Mouse (Mus musculus) liver, adult (tissue): Measurements from ENCODE around the gene Tmem170.
A peak's percentile ranks its signal among the peaks of the same experiment; 100 is the strongest.

Experiments
- GATA4 ChIP-seq: IDR thresholded peaks from 2 replicates; pipeline ENCODE4 v1.6.1; 2014; ENCODE audit warnings: mild to moderate bottlenecking, low read length; ENCODE audit not compliant: insufficient replicate concordance

Tmem170 gene

DNA sequence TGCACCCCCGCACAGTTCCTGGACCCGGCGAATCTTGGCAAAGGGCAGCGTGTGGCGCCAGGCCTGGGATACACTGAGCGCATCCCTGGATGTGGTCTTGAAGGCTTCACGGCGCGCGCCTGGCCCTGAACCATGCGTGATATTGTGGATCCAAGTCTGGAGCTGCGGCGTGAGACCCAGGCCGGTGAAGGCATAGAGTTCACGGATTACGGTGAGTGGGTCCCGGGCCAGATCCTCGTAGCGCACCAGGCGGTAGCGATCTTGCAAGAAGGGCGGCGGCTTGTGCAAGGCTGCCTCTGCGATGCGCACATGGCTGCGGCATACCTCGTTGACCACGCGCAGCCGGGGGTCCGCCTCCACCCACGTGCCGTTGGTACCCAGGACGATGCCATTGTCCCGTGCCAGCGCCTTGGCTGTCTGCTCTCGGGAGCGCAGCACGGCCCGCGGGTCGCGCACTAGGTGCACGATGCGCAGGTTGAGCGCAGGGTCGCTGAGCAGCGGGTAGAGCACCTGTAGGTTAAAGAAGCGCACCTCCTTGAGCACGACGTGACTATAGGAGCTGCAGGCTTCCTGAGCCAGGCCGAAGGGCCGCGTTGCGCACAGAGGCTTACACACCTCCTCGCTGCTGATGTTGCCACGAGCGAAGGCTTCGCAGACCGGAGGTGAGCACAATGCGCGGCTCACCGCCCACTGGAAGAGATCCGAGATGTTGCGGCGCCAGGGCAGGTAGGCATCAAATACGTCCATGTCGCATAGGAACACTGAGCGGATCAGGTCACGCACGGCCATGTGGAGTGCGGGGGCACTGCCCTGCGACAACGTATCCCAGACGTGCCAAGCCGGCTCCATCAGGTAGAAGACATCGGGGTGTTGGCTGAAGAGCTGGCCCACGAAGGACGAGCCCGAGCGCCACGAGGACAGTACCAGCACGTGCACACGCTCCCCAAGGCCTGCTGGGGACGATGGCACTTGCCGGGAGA, 13.7 kb upstream of the Tmem170 start:
- no peak for TF ChIP-seq GATA4

DNA sequence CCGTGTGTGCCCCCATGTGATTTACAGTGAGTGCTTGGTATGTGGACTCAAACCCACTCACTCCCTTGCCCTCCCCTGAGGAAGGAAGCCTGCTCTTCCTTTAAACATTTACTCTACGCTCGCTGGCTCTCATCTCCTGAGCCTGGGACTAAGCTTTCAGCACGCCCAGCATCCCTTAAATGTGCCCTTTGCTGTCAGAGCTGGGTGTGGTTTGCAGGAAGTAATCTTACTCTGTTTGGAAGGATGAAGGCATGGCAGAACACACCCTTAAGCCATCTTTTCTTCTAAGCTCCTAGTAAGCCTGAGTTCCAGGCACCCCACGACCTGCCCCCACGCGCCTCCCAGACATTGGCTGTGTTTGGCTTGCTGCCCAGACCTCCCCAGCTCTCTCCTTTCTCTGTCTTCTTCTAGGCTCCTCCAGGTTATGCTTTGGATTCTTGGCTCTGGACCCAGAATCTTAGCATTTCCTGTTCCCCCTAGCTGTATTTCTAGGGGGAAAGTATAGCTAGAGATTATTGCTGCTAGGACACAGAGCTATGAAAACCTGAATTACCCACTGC, 11.6 kb upstream of the Tmem170 start:
- no peak for TF ChIP-seq GATA4

- TF ChIP-seq GATA4, result no peak
Observed at GRCm38 (mm10) chr8:111887479-111887878, 10.9 kb upstream of the Tmem170 start.

DNA sequence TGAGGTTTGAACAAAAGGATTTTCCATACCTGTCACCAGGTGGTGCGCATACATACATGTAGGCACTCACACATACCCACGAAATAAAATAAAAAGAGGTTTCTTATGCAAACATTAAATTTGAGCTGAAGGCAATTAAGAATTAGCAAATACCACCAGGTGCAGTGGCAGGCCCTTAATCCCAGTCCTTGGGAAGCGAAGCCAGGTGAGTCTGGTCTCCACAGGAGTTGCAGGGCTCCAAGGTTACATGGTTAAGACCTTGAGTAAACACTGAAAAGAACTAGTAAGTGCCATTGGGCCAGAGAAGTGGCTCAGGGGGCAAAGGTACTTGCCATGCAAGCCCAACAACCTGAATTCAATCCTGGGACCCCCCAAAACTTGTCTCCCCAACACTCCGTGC, 7.1 kb upstream of the Tmem170 start:
- TF ChIP-seq GATA4, result no peak

DNA sequence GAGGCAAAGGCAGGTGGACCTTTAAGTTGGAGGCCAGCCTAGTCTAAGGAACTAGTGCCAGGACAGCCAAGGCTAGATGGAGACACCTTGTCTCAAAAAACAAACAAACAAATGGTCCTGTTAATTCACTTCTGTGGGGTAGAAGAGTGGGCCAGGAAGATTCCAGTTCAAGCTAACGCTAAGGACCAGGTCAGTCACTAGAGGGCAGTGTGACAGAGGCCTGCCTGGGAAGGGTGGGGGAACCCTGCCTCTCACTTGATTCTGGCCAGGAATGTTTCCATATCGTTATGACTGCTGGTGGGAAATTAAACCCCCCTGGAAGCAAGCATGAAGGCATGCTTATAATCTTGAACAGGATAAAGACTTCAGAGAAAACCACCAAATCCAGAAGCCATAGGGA, 5.0 kb upstream of the Tmem170 start:
- TF ChIP-seq GATA4, result no peak

DNA sequence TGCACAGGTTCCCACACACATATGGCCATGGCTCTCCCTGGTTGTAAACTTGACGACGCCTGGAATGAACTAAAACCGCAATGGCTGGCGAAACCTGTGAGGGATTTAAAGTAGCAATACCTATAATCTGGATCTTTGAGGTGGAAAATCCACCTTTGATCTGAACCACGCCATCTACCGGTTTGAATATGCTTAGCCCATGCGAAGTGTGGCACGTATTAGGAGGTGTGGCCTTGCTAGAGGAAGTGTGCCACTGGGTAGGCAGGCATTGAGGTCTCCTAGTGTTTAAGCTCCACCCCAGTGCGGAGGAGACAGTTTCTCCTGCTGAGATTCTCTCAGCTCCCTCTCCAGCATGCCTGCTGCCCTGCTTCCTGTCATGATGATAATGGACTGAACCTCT, 1.2 kb upstream of the Tmem170 start:
- no peak for TF ChIP-seq GATA4

DNA sequence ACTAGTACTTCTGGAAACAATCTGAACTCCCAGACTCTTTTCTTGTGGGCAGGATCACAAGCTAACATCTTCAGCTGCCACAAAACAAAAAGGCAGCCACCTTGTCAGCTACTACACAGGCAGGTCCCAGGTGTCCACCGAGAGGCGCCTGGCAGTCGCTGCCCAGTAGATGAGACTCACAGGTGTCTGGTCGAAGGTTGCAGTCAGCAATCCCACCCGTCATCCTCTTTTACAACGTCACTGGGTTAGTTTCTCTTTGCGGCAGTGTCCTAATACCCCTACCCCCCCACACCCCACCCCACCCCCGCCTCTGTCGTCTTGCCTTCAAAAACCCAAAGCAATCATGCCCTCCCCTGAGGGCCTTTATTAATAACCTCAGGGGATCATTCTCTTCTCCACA, 792 bp downstream of the Tmem170 start:
- no peak for TF ChIP-seq GATA4

- no peak for TF ChIP-seq GATA4
Observed at GRCm38 (mm10) chr8:111871278-111871677, 5.3 kb downstream of the Tmem170 start.

- TF ChIP-seq GATA4, result no peak
Observed at GRCm38 (mm10) chr8:111870379-111870778, 6.2 kb downstream of the Tmem170 start.

DNA sequence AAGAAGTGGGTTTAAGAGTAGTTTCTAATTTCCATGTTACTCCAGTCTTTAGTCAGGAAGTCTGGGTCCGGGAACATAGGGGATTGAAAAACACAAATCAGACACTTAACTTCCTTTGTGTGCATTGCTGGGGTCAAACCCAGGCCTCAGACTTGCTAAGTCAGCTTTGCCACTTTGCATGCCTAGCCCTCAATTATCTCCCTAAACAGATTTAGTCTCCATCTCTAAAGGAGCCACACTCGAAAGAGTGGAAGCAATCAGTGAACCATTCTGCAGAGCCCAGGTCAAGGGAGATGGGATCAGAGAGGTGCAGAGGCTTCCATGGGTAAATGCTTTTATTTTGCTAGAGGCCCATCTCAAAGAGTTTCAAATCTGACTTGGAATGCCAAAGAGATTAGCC, 7.9 kb downstream of the Tmem170 start:
- TF ChIP-seq GATA4, result no peak

GRCm38 (mm10) chr8:111865857-111866256, 10.7 kb downstream of the Tmem170 start:
- TF ChIP-seq GATA4, result no peak

- TF ChIP-seq GATA4, result no peak
Observed at GRCm38 (mm10) chr8:111865130-111865852, 11.3 kb downstream of the Tmem170 start.

GRCm38 (mm10) chr8:111864648-111865047, 11.9 kb downstream of the Tmem170 start:
- TF ChIP-seq GATA4, result no peak

DNA sequence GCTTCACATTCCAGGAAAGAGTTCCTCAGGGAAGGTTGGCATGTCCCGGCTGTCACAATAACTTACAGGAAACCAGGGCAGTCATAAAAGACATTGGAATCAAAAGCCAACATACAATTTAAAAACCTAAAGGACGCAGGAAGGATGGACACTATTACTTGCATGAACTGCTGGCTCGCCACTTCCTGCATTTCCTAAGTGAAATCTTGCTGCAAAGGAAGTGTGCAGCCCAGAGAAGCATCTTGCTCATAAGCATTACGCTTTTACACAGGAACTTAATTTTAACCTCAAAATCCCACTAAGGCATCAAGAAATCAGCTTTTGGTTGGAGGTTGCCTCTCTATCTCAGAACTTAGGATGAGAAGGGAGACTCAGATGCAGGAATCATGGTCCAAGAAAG, 13.3 kb downstream of the Tmem170 start:
- TF ChIP-seq GATA4, result peak; percentile 26; the same call in 1 of the 2 replicates

- no peak for TF ChIP-seq GATA4
Observed at GRCm38 (mm10) chr8:111855977-111856376, 20.6 kb downstream of the Tmem170 start.

- TF ChIP-seq GATA4, result no peak; the same call in 1 of the 2 replicates
Observed at GRCm38 (mm10) chr8:111853861-111854501, 22.6 kb downstream of the Tmem170 start, which contains the start of gene Cfdp1. Gene Cfdp1 (minus strand): TSS chr8:111854291.

- TF ChIP-seq GATA4, result no peak
Observed at GRCm38 (mm10) chr8:111846746-111847145, 29.8 kb downstream of the Tmem170 start.
